Mouse (Mus musculus) adrenal gland, adult (tissue): ENCODE data around the gene Cavin1.
A peak's percentile ranks its signal among the peaks of the same experiment; 100 is the strongest.
"Not testable (repeated sequence)": the region's sequence is repeated elsewhere in the genome, so short reads cannot be mapped to it uniquely, and the experiment has no call there.

Experiments
- DNase-seq, 2 experiments: peaks; one replicate each; pipeline ENCODE4 v3.0.0; 2022 to 2023; ENCODE audit warnings: low spot score in 1 of 2; ENCODE audit not compliant: inconsistent age in 2 of 2

Cavin1 gene

DNA sequence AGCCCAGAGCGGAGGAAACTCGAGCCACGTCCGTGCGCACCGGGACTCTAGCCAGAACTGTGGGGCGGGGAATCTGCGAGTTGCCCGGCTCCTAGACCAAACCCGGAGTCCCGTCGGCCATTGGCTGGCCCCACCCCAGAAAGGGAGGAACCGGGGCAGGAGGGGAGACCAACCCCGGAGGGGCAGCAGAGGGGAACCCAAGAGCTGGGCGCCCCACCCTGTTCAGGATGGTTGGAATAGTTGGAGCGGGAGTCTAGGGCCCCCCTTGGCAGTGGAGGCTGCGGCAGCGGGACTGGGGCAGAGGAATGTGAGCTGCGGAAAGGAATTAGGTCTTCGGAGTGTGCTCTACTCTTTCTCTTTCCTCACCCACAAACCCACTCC lies at the start of gene Cavin1:
Cavin1 (minus strand) TSS at position 331 of the 381 bp plus-strand sequence.
- peak; percentile 97 to 99 for DNase-seq

DNA sequence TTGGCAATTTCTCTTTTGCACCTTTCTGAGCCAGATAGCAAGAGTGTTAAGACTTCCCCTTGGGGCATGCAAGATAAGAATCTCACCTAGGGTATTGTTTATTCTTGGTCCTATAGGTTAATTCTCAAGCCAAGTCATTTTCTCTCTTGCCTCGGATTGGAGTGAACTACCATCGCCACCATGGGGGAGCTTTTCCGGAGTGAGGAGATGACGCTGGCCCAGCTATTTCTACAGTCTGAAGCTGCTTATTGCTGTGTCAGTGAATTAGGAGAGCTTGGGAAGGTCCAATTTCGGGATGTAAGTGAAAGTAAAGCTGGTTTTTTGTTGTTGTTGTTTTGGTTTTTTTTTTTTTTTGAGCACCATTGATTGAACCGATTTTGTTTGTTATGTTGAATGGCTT lies 41.0 kb upstream of the Cavin1 start:
- no peak for DNase-seq

DNA sequence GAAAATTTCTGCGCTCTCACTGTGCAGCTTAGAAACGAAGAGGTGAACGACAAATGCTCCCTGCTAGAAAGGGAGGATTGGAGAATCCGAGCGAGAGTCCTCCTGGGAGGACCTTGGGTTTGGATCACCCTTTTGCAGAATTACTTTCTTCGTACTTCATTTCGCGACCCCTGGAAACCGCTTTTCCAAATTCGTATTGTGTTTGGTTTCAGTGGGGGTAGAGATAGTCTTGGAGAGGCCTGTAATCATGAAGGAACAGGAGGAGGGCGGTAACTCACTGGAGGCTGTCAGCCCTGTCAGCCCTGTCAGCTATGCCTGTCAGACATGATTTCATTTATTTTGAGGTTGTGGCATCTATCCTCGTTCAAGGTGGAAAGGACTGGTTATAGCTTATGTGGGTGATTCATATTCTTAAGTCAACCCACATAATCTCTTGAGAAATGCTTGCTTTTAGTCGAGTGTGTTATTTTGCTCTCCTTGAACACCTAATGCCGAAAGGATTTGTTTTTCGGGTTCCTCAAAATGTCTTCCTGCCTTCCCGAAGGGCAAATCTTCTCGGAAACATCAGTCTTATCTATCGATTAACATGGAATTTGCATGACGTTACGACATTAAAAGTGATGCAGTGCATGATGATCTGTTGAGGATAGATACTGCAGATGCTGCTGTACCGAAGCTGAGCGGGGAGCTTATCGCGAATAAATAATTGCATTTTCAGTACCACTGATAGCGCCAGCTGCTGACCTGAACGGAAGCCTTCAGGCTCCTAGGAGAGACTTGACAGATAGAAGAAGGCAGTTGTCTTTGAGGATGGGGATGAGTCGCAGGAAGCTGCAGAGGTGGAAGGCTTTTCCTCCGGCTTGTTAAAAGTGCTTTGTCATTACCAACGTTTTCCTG lies 39.4 kb upstream of the Cavin1 start:
- peak; percentile 36 to 81 for DNase-seq

DNA sequence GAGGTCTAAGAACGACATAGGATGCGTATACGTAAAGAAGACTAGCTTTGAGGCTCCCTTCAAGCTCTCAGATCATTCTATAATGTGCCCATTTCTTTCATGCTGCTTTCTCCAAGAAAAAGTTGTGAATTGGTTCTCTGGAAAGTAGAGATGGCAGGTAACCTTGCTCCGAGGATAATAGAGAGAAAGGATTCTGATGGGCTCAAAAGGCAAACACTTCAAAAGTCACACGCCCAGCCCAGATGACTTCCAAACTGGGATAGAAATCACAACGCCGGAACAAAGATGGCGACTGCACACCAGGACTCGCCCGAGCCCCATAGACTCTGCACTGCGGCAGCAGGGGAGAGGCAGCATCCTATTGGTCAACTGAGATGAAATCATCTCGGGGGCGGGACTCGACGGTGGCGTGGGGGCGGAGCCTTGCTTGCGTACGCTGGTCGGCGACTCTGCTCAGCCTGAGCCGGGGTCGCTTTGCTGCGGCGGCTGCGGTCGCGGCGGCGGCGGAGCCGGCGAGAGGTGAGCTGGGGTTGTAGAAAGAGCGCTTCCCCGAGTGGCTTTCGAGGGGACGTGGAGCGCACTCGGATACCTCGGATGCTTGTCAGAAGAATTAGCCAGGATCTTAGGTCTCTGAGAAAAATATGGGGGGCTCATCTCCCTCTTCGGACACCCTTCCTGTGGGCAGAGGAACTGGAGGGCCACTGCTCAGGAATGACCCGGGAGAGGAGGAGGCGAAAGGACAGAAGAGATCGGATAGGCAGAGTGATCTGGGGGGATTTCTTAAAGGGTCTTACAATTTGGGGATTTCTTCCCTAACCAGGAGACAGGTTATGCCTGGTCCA lies 38.6 kb upstream of the Cavin1 start, which contains the start of gene Atp6v0a1:
Atp6v0a1 (plus strand) TSS at position 407 of the 842 bp plus-strand sequence.
- DNase-seq, result peak; percentile 98 to 99

DNA sequence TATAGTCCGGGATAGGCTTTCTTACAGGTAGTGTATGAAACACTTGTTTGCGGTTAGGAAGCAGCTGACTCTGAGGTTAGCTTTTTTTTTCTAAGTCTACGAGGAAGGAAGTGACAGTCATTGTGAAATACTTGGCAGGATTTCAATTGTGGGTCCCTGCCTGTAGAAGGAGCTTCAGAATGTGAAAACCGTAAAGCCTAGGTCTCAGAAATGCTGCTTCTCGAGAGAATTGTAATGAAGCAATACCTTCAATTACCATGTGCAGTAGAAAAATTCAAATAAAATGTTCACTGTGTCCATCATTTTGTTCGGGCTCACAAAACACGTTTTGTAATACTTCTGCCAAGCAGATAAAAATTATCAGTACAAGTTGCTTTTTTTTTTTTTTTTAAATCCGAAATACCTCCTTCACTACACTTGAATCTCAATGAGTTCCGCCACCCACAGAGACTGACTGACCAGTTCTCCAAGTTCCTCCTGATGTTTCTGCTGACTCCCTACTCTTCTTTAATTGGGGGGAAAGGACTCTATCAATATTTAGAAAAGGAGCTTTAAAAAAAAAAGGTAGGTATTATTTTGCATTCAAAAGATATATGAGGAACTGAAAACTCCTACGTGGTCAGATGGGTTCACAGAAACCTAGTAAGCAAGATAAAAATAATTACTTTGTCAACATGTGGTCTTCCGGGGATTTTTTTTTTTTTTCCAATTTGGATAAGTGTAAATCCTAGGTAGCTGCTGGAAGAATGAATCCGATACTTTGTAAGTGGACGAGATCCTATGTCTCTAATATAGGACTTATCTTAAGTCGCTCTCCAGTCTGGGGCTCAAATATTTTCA lies 37.7 kb upstream of the Cavin1 start:
- peak in 1 of 2 experiments; percentile 79 for DNase-seq

DNA sequence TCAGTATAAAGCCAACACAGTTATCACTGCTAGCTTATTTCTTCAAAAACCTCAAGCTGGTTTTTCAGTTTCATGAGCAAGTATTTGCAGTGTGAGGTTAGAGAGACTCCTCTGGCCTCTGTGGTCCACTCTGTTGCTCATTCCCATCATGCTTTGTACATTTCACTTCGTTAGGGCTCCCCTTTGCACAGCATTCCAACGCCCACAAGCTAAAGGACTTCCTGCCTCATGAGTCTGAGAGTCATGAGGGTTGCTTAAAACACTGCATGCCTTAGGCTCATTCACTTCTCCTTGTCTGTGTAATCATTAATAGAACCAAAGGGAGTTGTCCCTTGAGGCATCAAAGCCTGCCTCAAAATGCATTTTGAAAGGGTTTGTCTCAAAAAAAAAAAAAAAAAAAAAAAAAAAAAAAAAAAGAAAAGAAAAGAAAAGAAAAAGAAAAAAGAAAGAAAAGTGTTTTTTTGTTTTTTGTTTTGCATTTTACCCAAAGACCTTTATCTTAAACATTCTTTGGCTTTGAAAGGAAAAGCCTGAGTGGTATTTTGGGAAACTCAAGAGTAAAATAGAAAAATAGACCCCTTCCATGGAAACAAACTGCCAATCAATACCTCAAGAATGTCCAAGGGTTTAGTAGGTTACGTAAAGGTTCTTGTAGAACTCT lies 32.5 kb upstream of the Cavin1 start:
- no peak for DNase-seq

DNA sequence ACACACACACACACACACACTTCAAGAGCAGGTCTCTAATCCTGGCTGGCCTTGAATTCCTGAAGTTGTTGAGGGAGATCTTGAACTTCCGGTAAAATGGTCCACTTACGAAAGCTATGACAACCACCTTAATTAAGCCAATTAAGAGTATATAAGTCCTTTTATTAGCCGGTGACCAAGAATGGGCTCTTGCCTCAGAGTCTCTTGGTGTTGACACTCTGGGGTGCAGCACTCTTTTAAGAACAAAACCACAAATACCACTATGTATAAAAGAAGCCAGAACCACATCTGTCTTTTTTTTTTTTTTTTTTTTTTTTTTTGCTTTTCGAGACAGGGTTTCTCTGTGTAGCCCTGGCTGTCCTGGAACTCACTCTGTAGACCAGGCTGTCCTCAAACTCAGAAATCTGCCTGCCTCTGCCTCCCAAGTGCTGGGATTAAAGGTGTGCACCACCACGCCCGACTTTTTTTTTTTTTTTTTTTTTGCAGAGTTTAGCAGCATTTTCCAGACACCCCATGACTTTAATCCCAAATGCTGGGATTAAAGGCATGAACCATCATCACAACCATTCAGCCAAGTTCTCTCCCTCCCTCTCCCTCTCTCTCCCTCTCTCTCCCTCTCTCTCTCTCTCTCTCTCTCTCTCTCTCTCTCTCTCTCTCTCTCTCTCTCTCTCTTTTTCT lies 31.3 kb upstream of the Cavin1 start:
- not testable (repeated sequence) for DNase-seq

DNA sequence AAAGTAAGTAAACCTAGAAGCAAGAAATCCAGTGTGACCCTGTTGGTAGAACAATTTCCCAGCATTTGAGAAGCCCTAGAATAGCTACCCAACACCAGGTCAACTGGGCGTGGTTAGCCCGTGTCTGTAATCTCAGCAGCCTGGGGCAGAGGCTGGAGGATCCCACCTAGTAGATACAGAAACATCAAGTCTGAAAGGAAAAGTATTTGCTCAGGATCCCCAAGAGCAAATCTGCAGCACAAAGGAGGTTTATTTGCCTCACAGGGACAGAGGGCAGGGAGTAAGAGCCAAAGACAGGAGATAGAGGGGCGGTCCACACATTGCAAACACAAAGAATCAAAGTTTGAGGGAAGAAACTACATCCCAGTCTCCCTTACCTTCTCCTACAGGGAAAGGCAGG lies 28.6 kb upstream of the Cavin1 start:
- DNase-seq, result no peak

DNA sequence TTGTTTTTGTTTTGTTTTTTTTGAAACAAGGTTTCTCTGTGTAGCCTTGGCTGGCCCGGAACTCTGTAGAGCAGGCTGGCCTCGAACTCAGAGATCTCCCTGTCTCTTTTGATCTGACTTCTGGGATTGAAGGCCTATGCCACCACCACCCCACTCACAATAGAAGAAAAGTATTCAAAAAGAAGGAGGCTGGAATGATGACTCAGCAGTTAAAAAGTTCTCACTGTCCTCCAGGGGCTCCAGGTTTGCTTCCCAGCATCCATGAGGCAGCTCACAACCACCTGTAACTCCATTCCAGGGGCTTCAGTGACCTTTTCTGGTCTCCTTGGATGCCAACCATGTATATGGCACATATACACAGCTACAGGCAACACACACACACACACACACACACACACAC lies 28.1 kb upstream of the Cavin1 start:
- DNase-seq, result no peak

DNA sequence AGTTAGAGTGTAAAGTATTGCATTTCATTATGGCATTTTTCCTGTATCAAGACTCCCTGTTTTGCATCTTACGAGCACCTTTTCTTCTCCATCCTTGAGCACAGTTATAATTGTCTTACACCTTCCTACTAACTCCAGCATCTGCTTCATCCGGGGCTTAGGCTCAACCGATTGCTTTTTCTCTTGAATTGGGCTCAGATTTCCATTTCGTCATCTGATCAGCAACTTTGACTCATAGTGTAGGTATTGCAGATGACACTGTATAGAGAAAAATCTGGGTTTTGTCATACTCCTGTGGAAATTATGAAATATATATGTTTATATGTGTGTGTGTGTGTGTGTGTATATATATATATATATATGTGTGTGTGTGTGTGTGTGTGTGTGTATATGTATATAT lies 25.8 kb upstream of the Cavin1 start:
- no peak for DNase-seq

DNA sequence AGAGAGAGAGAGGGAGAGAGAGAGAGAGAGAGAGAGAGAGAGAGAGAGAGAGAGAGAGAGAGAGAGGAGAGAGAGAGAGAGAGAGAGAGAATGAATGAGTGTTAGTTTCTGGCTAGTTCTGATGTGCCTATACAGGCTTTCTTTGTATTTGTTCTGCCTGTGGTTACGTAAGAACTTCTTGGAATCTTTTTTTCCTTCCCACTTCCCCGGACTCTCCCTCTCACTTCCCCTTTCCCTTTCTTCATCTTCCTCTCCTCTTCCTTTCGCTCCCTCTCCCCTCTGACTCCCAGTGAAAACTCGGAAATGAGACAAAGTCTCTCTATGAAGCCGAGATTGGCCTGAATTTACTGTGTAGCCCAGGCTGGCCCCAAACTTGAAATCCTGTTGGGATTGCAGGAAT lies 24.0 kb upstream of the Cavin1 start:
- DNase-seq, result no peak

DNA sequence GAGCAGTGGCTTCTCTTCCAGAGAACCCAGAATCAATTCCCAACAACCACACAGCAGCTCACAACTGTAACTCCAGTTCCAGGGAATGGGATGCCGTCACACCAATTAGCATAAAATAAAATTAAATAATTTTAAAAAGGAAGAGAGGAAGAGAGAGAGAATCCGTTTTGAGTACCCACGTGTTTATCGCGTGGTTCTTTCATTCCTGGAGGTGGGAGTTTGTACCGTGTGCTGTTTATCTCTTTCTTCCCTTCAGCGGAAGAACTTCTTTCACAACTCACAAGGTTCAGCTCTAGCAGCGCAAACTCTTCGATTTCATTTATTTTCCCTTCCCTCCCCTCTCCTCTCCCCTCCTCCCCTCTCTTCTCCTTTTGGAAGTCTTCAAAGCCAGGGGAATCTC lies 23.5 kb upstream of the Cavin1 start:
- no peak for DNase-seq

DNA sequence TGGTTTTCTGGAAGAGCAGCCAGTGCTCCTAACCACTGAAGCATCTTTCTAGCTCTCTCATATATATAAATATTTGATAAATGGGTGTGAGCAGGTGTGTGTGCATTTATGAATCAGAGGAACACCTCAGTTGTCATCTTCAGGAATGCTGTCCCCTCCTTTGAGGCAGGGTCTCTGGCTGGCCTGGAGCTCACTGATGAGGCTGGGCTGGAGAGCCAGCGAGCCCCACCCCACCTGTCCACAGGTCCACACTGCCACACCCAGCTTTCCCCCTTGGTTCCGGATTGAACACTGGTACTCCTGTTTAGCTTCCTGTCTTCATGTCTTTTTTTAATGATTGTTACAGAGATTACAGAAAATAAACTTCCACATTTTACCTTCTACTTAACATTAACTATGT lies 22.8 kb upstream of the Cavin1 start:
- DNase-seq, result no peak

DNA sequence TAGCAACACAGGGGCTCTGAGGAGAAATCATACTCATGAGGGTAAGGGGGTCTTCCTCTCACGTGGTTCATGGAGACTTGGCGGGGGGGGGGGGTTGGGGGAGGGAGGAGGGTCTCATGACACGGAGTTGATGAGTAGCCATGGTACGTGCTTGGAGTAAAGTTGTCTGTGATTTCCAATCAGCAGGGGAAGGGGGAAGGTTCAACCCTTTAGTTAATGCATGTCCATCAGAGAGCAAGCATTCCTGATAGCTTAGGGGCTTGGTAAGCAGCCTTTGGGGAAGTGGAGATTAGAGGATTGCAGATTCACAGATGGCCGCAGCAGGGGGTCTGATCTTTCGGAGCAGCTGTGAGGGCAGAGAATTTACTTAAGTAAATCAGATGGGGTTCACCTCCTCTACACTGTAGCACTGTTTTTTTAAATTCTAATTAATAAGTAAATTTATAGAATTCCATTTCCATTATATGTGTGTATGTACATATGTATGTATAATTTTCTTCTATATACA lies 20.4 kb upstream of the Cavin1 start:
- no peak for DNase-seq

DNA sequence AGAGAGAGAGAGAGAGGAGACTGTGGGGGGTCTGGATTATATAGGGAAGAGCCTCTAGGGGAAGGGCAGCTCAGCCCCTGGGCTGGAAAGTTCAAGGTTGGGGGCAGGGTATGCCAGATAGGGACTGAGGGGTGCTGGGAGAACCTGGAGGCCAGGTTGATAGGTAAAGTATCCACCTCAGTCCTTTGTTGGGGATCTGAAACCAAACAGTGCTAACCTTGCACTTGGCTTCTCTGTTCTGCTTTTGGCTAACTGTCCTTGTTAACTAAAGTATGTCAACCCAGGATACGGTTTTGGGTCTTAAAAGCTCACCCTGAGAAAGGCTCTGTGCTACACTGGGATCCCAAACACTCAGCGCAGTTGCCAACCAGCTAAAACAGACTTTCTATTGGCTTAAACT lies 19.0 kb upstream of the Cavin1 start:
- no peak for DNase-seq

DNA sequence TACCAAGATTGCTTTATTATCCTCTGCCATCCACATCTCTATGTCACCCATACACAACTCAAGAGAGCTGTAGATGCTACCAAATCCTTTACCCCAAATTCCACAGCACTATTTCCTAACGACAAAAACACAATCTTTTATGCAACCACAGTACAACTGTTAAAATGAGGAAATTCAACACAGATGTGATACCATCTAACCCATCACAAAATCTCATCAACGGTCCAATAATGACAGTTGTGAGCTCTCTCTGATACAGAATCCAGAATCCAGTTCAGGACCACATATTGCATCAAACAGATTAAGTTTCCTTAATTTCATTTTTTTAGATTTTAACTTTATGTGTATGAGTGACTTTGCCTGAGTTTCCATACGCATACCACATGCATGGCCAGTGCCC lies 18.0 kb upstream of the Cavin1 start:
- DNase-seq, result no peak

DNA sequence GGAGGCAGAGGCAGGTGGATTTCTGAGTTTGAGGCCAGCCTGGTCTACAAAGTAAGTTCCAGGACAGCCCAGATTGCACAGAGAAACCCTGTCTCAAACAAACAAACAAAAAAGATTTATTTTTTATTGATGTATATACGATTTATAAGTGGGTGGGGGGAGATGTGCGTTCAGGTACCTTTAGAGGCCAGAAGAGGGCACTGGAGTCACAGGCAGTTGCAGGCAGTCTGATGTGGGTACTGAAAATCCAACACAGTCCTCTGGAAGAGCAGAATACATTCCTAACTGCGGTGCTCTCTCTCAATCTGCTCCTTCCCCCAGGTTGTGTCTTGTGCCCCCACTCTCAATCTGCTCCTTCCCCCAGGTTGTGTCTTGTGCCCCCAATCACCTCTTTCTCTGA lies 14.9 kb upstream of the Cavin1 start:
- peak in 1 of 2 experiments; percentile 37 for DNase-seq

DNA sequence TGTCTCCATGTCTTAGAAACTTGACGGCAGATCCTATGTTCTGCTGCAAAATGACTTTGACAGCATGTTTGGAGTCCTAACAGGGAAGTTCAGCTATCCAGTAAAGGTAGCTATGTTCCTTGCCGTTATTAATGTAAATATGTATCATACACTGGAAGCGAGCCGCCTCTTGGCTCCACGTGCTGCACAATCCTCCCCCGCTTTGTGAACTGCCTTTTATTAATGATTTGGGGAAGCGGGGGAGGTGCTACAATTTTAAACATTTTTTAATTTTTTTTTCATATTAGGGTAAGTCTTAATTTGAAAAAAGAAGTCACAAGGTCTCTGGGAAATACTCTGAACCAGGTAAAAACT lies 13.1 kb upstream of the Cavin1 start:
- no peak for DNase-seq

DNA sequence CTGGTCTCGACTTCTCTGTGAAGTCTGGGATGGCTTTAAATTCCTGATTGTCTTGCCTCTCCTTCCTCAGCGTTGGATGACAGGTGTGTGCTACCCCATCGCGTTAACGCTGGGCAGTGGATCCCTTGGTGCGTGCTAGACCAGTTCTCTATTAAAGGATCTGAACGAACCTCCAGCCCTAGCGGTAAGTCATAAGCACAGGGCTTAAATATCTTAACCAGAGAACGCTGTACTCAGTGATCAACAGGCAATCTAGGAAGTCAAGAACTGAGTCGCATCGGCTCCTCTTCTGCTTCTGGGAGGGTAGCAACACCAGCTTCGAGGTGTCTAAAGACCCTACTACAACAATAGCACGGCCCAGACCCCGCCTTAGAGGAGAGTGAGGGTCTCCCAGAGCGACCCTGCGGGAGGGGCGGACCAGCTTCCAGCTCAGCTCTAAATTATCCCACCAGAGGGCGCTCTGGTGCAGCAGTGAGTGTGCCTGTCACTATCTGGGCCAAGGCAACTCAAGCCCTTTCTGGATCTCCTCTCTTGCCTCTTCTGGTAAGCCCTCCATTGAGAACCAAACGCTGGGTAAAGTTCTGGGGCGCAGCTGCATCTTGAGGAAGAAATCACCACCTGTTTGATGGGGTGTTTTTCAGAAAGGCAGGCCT lies 12.6 kb upstream of the Cavin1 start:
- DNase-seq, result peak; percentile 84 to 96
